Mouse (Mus musculus): ENCODE measurements around the gene Tspo. TPM values are rescaled to one million over a fixed set of nuclear protein-coding genes. Genes with fewer than 3 reads are reported as not detected.

Gene Tspo
- polyA plus RNA-seq, 1 experiment = 123 TPM

DNA sequence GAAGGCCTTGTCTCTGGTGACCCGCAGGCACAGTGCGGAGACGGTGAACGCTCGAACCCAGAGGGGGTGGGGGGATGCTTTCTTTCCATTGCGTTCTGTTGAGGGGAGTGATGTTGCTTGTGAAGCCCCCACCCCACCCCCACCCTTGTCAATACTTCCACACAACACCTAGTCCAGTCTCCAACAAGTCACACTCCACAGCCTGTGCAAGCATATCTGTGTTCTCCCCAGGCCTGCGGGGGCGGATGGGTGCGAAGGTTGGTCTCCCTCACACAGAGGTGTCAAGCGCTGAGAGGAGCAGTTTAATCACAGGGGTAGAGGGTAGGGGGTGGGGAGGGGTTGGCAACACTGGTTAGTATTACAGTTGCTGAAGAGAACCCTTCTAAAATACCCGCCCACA is 42.8 kb downstream of the Tspo start:
- TF ChIP-seq POLR2A (IDR thresholded peaks at IDR 0.05; ENCODE audit: low read depth, low read length) = no peak
- TF ChIP-seq CTCF (IDR thresholded peaks at IDR 0.05; ENCODE audit: borderline replicate concordance, insufficient read depth, low read length) = no peak
- no peak overlapping the region for H3K27ac ChIP-seq (ENCODE audit: insufficient read depth, low read length)
- H3K4me3 ChIP-seq (ENCODE audit: insufficient read depth, low read length) = no peak overlapping the region
- H3K4me1 ChIP-seq (ENCODE audit: control insufficient read depth, insufficient read depth, low read length) = no peaks in the 10 kb centered on the region

DNA sequence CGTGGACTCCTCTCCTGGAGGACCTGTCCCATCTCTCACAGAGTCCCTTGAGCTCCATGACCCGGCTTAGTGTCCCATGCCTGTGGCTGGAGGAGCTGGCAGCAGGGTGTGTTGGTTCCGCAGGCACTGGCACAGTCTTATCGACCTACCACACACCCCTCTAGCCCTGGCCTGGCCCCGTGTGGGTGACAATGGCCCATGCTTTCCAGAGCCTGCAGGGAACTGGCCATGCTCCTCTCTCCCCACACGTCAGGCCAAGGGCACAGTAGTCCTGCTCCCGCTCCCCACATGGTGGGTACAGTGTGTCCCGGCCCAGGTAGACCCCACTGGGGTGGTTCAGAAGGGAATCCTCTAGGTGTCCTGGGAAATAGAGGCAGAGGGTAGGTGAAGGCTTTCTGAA is 43.3 kb downstream of the Tspo start:
- no peak overlapping the region for H3K27ac ChIP-seq (ENCODE audit: insufficient read depth, low read length)
- no peak overlapping the region for H3K4me3 ChIP-seq (ENCODE audit: insufficient read depth, low read length)
- TF ChIP-seq POLR2A (IDR thresholded peaks at IDR 0.05; ENCODE audit: low read depth, low read length) = no peak
- TF ChIP-seq CTCF (IDR thresholded peaks at IDR 0.05; ENCODE audit: borderline replicate concordance, insufficient read depth, low read length) = no peak
- H3K4me1 ChIP-seq (ENCODE audit: control insufficient read depth, insufficient read depth, low read length) = no peaks in the 10 kb centered on the region

- TF ChIP-seq CTCF (IDR thresholded peaks at IDR 0.05; ENCODE audit: borderline replicate concordance, insufficient read depth, low read length) (peak; percentile 91; the same call in 1 of the 2 replicates), POLR2A (IDR thresholded peaks at IDR 0.05; ENCODE audit: low read depth, low read length) (no peak)
- Histone ChIP-seq H3K27ac (ENCODE audit: insufficient read depth, low read length) (no peak overlapping the region), H3K4me1 (ENCODE audit: control insufficient read depth, insufficient read depth, low read length) (no peaks in the 10 kb centered on the region), H3K4me3 (ENCODE audit: insufficient read depth, low read length) (no peak overlapping the region)
Measured at GRCm38 (mm10) chr15:83607115-83607802, 43.9 kb downstream of the Tspo start.

DNA sequence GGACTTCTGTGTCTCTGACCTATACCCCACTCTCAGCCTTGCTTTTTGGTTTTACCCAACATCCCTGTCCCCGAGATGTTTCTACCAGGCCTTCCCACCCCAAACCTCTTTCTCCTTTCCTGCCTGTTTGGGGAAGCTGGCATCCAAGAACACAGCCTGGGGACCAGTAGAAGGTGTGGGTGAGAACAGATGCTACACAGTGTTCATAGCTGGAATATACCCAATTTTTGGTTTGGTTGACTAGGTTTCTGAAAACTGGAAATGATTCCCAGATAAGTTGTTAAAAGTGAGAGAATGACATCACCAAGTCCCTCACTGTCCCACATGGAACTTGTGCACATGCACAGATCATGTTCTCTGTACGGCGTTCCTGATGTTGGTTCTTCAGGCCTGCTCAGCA is 51.9 kb downstream of the Tspo start:
- Histone ChIP-seq H3K27ac (ENCODE audit: insufficient read depth, low read length) (no peak overlapping the region), H3K4me3 (ENCODE audit: insufficient read depth, low read length) (no peak overlapping the region), H3K4me1 (ENCODE audit: control insufficient read depth, insufficient read depth, low read length) (no peaks in the 10 kb centered on the region)
- TF ChIP-seq POLR2A (IDR thresholded peaks at IDR 0.05; ENCODE audit: low read depth, low read length) (no peak), CTCF (IDR thresholded peaks at IDR 0.05; ENCODE audit: borderline replicate concordance, insufficient read depth, low read length) (no peak)

Other genes starting within 250 kb of the Tspo start
- 51.9 and 55.2 TPM in 2 replicates for gene Arfgap3, start 213.3 kb upstream of the Tspo start, polyA plus RNA-seq (2011; ENCODE audit: insufficient read length, low read depth, missing spikeins)
- gene Pacsin2, start 99.0 kb upstream of the Tspo start, polyA plus RNA-seq (2011; ENCODE audit: insufficient read length, low read depth, missing spikeins) = 62.0 and 75.6 TPM in 2 replicates
- 12.3 and 18.2 TPM in 2 replicates for gene Ttll1, start 52.7 kb upstream of the Tspo start, polyA plus RNA-seq (2011; ENCODE audit: insufficient read length, low read depth, missing spikeins)
- gene Bik, start 36.7 kb upstream of the Tspo start, polyA plus RNA-seq (2011; ENCODE audit: insufficient read length, low read depth, missing spikeins) = not detected in 2 replicates
- gene Mcat, start 195 bp downstream of the Tspo start, polyA plus RNA-seq (2011; ENCODE audit: insufficient read length, low read depth, missing spikeins) = 17.5 and 18.6 TPM in 2 replicates
- gene Ttll12, start 31.6 kb downstream of the Tspo start, polyA plus RNA-seq (2011; ENCODE audit: insufficient read length, low read depth, missing spikeins) = 26.1 and 34.6 TPM in 2 replicates
- 2.2 and 6.3 TPM in 2 replicates for gene Scube1, start 161.4 kb downstream of the Tspo start, polyA plus RNA-seq (2011; ENCODE audit: insufficient read length, low read depth, missing spikeins)
- gene Mpped1, start 215.9 kb downstream of the Tspo start, polyA plus RNA-seq (2011; ENCODE audit: insufficient read length, low read depth, missing spikeins) = not detected in 2 replicates

Data from embryonic fibroblast, embryonic 13.5 days (primary cell).